Mouse (Mus musculus): Measurements from ENCODE around the gene Usp47.

Gene Usp47

DNA sequence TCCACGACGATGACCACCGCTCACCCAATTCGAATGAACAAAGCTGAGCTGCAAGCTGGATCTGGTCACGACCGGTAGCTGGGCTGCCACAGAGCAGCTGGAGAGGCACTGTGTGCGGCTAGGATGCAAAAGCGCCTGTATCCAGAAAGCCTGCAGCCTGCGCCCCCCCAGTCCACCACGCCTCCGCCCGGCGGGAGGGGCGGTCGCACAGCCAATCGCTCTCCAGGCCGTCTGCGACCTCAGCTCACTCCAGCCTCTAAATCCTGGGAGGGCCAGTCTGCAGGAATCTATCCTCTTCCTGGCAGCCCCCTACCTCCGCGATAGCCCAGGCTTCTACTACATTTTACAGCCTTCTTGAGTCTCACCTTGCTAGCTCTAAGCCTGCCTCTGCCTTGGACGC, 135.6 kb downstream of the Usp47 start, which contains the start of gene Dkk3:
TSS of gene Dkk3 (minus strand) at position 116 of the 400 bp plus-strand sequence.
- DNase-seq, result no peak

DNA sequence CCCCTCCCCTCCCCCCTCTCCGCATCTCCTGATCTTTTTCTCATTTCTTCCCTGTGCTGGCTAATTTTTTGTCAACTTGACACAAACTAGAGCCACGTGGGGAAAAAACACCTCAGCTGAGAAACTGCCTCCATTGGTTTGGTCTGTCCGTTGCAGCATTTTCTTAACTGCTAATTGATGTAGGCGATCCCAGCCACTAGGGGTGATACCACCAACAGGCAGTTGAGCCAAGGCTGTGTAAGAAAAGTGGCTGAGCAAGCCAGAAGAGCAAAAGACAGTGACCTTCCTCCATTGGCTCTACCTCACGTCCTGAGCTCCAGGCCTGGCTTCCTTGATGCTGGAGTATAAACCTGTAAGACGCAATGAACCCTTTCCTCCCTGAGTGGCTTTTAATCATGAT, 136.5 kb downstream of the Usp47 start:
- DNase-seq, result no peak
